Mouse (Mus musculus): ENCODE results near the gene Nlrc5.

The Nlrc5 gene

DNA sequence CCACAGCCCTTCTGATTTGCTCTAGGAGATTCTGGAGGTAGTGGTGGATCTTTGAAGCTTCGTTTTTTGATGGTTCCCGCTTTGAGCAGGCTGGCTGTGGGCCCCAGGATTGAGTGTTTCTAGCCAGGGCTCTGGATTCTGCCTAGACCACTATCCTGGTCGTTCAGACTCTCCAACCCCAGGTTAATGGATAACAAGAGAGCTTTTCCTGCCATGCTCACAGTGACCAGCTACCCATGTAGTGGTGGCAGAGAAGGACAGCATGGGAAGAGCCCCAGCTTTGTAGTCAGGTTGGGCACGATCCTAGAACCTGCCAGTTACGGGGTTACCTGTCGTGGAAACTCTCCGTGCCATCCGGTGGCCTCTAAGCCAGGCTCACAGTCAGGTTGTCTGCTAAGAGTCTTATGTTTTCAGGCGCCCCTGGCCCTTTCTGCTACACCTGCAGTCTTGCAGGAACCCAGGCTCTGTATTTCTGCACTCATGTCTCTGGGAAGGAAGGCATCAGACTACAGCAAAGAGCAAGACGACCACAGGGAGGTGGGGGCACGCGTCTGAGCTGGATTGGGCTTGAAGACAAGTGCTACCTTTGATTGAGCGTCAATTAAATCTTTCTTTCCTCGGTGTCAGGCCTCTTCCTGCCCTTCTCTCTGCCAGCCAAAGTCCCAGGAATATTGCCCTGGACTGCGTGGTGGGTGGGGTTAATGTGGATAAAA, 132.4 kb downstream of the Nlrc5 start:
- in situ Hi-C loops (cut with MboI), result no loop called here

- in situ Hi-C loops (cut with MboI), result no loop called here
Observed at GRCm38 (mm10) chr8:94567159-94567849, 133.1 kb downstream of the Nlrc5 start.

GRCm38 (mm10) chr8:94568098-94568497, 133.9 kb downstream of the Nlrc5 start:
- in situ Hi-C loops (cut with MboI), result no loop called here

- in situ Hi-C loops (cut with MboI), result no loop called here
Observed at GRCm38 (mm10) chr8:94569419-94569818, 135.3 kb downstream of the Nlrc5 start.

DNA sequence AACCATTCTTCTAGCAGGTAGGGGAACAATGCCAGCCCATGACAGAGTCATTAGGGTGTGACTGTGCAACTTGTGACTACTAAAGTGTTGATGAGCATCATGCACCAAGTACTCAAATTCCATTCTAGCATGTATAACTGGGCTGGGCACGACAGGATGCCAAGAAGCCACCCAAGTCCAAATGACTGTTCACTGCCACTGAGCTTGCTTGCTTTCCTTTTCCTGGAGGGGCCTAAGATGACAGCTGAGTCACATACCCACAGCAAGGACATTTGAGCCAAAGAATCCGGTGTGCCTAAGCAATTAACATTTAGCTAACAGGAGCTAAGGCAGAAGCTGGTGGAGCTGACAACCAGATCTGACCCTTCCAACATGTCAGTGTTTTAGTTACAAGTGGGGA, 137.7 kb downstream of the Nlrc5 start:
- in situ Hi-C loops (cut with MboI), result no loop called here

GRCm38 (mm10) chr8:94574159-94574907, 140.2 kb downstream of the Nlrc5 start:
- in situ Hi-C loops (cut with MboI), result no loop called here

GRCm38 (mm10) chr8:94575148-94575547, 141.0 kb downstream of the Nlrc5 start:
- in situ Hi-C loops (cut with MboI), result no loop called here

Data from mature B cell (primary cell).